Mouse (Mus musculus): ENCODE data around the gene St7.

GRCm38 (mm10) chr6:17741639-17742038 lies 48.9 kb downstream of the St7 start:
- TF ChIP-seq CTCF (IDR thresholded peaks at IDR 0.05) (no peak), EP300 (IDR thresholded peaks at IDR 0.05) (no peak)

Data from lung, postnatal 0 days (tissue).